Mouse (Mus musculus) forebrain, embryonic 16.5 days (tissue): ENCODE measurements around the gene Slc25a21. TPM values are rescaled to one million over a fixed set of nuclear protein-coding genes. Genes with fewer than 3 reads are reported as not detected.

Experiments used
- ATAC-seq: fragments of 200-750 bp; cut with Nextera tagmentation; 2 replicates; pipeline ENCODE4 v1.8.0; 2017; ENCODE audit warnings: mild to moderate bottlenecking, moderate library complexity
- H3K27ac ChIP-seq: fragments of 300-500 bp; sonication (generic); 2 replicates; pipeline ENCODE4 v1.5.1; 2014; ENCODE audit warnings: low read length, control low read depth
- H3K27me3 ChIP-seq: fragments of 300-500 bp; sonication (generic); replicated peaks from 2 replicates; pipeline ENCODE4 v1.6.1; 2014; ENCODE audit warnings: low read length; ENCODE audit not compliant: control insufficient read depth, insufficient read depth
- H3K36me3 ChIP-seq: fragments of 300-500 bp; sonication (generic); 2 replicates; pipeline ENCODE4 v1.6.1; 2014; ENCODE audit not compliant: control insufficient read depth, insufficient read depth
- H3K4me1 ChIP-seq: fragments of 300-500 bp; sonication (generic); replicated peaks from 2 replicates; pipeline ENCODE4 v1.6.1; 2014; ENCODE audit warnings: low read length; ENCODE audit not compliant: control insufficient read depth, insufficient read depth
- H3K4me2 ChIP-seq: fragments of 300-500 bp; sonication (generic); 2 replicates; pipeline ENCODE4 v1.6.1; 2014; ENCODE audit warnings: mild to moderate bottlenecking, low read length, control low read depth
- H3K4me3 ChIP-seq: fragments of 300-500 bp; sonication (generic); replicated peaks from 2 replicates; pipeline ENCODE4 v1.5.1; 2014; ENCODE audit warnings: mild to moderate bottlenecking, low read length, control low read depth
- H3K9ac ChIP-seq: fragments of 300-500 bp; sonication (generic); replicated peaks from 2 replicates; pipeline ENCODE4 v1.6.1; 2014; ENCODE audit warnings: low read depth, low read length, control low read depth
- H3K9me3 ChIP-seq: fragments of 300-500 bp; sonication (generic); 2 replicates; pipeline ENCODE4 v1.6.1; 2016; ENCODE audit warnings: low read length; ENCODE audit not compliant: control insufficient read depth
- WGBS: fragments of 180-500 bp; shearing (Covaris S2); extraction: QIAGEN DNeasy Blood & Tissue Kit; methylation state at CpG from one replicate; pipeline ENCODE4 v1.1.7; 2014; 5-methylcytosine and 5-hydroxymethylcytosine counted together
- polyA plus RNA-seq: library from polyadenylated mRNA; unstranded; fragments of >200 nt; fragmentation: Nextera tagmentation; extraction: Ambion mirVana; gene quantifications from 2 replicates; pipeline ENCODE4 v1.2.1, GENCODE M21; 2015

The Slc25a21 gene
- polyA plus RNA-seq, 1 experiment from 2014 or later, result not detected

DNA sequence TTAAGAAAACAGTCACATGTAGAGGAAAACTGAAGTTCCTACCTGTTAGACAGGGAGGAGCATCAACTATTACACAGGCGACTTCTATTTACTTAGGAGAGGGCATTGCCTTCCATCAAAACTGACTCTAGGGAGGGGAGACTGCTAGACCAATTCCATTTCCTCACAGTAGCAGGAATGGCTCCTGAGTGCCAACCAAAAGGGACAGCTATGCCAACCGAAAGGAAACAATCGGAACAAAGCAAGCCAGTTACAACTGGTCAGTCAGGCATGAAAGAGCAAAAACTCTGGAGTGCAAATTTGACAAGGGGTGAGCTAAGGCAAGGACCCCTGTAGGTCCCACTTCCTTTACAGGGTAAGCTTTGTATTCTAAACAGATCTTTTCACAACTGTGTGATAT, 319.5 kb downstream of the Slc25a21 start:
- no peaks in the 10 kb centered on the region for H3K36me3 ChIP-seq
- WGBS, result 27% methylated on average over 3 of the region's 3 CpGs
- no peak overlapping the region for H3K27ac ChIP-seq
- H3K4me1 ChIP-seq, result no peaks in the 10 kb centered on the region
- no peak overlapping the region for H3K9ac ChIP-seq
- no peaks in the 10 kb centered on the region for H3K27me3 ChIP-seq
- no peaks in the 10 kb centered on the region for H3K9me3 ChIP-seq
- H3K4me2 ChIP-seq, result no peak overlapping the region
- ATAC-seq, result no peak
- no peak overlapping the region for H3K4me3 ChIP-seq

GRCm38 (mm10) chr12:56876549-56876948, 320.7 kb downstream of the Slc25a21 start:
- no peaks in the 10 kb centered on the region for H3K9me3 ChIP-seq
- no peak overlapping the region for H3K9ac ChIP-seq
- H3K4me1 ChIP-seq, result no peaks in the 10 kb centered on the region
- no peak for ATAC-seq
- 54% methylated on average over 7 of the region's 7 CpGs for WGBS
- no peak overlapping the region for H3K27ac ChIP-seq
- H3K4me2 ChIP-seq, result no peak overlapping the region
- no peaks in the 10 kb centered on the region for H3K27me3 ChIP-seq
- no peak overlapping the region for H3K4me3 ChIP-seq
- H3K36me3 ChIP-seq, result no peaks in the 10 kb centered on the region

DNA sequence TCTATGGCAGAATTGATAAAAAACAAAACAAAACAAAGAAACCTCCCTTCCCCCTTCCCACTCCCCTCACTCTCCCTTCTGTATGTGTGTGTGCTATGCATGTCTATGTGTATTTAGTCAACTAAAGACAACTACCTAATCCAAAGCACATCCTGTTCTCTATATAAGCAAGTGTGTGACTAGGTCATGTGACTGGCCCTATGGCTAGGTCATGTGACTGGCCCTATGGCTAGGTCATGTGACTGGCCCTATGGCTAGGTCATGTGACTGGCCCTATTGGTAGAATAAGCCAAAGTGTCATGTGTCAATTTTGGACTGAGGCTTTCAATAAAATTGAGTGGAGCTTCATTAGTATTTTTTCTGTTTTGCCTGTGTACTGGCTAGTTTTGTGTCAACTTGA, 324.1 kb downstream of the Slc25a21 start:
- H3K4me1 ChIP-seq, result no peaks in the 10 kb centered on the region
- no peaks in the 10 kb centered on the region for H3K36me3 ChIP-seq
- no peak overlapping the region for H3K27ac ChIP-seq
- H3K4me3 ChIP-seq, result no peak overlapping the region
- H3K27me3 ChIP-seq, result no peaks in the 10 kb centered on the region
- ATAC-seq, result no peak
- no peaks in the 10 kb centered on the region for H3K9me3 ChIP-seq
- no peak overlapping the region for H3K9ac ChIP-seq
- H3K4me2 ChIP-seq, result no peak overlapping the region

- no peak overlapping the region for H3K9ac ChIP-seq
- H3K4me1 ChIP-seq, result no peaks in the 10 kb centered on the region
- H3K9me3 ChIP-seq, result no peaks in the 10 kb centered on the region
- H3K36me3 ChIP-seq, result no peaks in the 10 kb centered on the region
- WGBS, result 92% methylated on average over 3 of the region's 3 CpGs
- no peaks in the 10 kb centered on the region for H3K27me3 ChIP-seq
- no peak overlapping the region for H3K4me2 ChIP-seq
- H3K4me3 ChIP-seq, result no peak overlapping the region
- no peak overlapping the region for H3K27ac ChIP-seq
- ATAC-seq, result no peak
Measured at GRCm38 (mm10) chr12:56870569-56870968, 326.7 kb downstream of the Slc25a21 start.

DNA sequence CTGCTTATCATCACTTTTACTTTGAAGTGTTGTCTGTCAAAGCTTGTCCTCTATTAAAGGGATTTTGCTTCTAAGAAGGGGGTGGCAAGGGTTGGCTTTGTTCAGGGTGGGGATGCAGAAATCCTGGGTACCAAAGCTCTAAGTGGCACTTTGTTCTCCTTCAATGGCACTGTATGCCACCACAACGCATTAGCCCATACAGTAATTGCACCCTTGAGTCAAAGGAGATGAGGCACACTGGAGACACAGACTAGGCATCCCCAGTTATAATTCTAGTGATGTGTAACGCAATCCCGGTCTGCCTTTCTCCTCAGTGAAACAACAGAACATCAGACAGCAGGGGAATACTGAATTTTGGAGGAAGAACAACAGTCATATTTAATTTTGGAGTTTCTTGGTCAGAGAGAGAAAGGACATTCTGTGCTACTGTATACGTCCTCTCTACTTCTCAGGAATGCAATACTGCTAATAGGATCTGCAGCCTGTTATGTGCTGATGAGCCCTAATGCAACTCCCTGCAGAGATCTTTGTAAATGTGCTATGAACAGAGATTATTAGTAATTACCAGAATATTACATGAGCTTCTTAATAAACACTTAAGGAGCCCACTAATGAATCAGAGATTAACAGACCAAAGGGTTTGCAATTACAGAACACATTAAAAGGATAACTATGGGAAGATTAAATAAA, 333.3 kb downstream of the Slc25a21 start:
- H3K9ac ChIP-seq, result no peak overlapping the region
- no peaks in the 10 kb centered on the region for H3K4me1 ChIP-seq
- no peaks in the 10 kb centered on the region for H3K27me3 ChIP-seq
- WGBS, result 40% methylated on average over 4 of the region's 4 CpGs
- no peak overlapping the region for H3K4me3 ChIP-seq
- H3K27ac ChIP-seq, result no peak overlapping the region
- H3K4me2 ChIP-seq, result no peak overlapping the region
- no peaks in the 10 kb centered on the region for H3K9me3 ChIP-seq
- ATAC-seq, result no peak
- no peaks in the 10 kb centered on the region for H3K36me3 ChIP-seq

GRCm38 (mm10) chr12:56852679-56853078, 344.6 kb downstream of the Slc25a21 start:
- no peaks in the 10 kb centered on the region for H3K9me3 ChIP-seq
- no peak overlapping the region for H3K4me3 ChIP-seq
- no peaks in the 10 kb centered on the region for H3K4me1 ChIP-seq
- ATAC-seq, result no peak
- no peak overlapping the region for H3K4me2 ChIP-seq
- H3K36me3 ChIP-seq, result no peaks in the 10 kb centered on the region
- H3K9ac ChIP-seq, result no peak overlapping the region
- WGBS, result 42% methylated on average over 4 of the region's 4 CpGs
- no peak overlapping the region for H3K27ac ChIP-seq
- H3K27me3 ChIP-seq, result no peaks in the 10 kb centered on the region

DNA sequence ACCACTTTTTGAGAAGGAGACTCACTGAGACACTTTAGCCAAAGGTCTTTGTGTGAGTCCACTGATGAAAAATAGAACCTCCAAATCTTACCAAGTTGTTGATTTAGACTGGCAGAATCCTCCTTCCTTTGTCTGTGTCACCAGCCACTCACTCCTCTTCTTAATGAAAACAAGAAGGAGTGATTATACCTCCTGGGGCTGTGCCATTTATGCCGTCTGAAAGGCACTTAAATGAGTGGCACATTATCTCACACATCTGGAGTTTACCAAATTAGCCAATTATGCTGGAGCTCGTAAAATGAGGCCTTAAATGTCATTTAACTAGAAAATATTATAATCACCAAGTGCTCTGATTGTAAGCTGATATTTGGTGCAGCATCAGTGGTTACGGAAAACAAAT, 345.8 kb downstream of the Slc25a21 start:
- Histone ChIP-seq H3K27me3 (no peaks in the 10 kb centered on the region), H3K4me2 (no peak overlapping the region), H3K9ac (no peak overlapping the region), H3K4me3 (no peak overlapping the region), H3K4me1 (no peaks in the 10 kb centered on the region), H3K27ac (no peak overlapping the region), H3K9me3 (no peaks in the 10 kb centered on the region), H3K36me3 (no peaks in the 10 kb centered on the region)
- peak; percentile 69 for ATAC-seq
- 20% methylated on average over 3 of the region's 3 CpGs for WGBS

DNA sequence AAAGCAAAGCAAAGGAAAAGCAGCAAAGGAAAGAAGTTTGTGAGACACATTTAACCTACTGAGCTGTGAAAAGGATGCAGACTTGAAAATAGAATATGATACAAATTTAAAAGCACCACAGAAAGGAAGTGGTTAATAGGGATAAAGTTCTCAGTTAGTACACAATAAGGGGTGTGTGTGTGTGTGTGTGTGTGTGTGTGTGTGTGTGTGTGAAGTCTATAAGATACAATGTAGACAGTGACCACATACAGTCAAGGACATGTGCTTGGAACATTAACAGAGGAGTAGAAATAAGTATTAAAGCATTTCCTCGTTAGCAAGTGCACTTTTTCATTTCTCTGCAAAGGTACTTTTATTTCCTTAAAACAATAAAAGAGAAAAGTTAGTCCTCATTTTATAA, 367.3 kb downstream of the Slc25a21 start:
- Histone ChIP-seq H3K36me3 (no peaks in the 10 kb centered on the region), H3K4me1 (peaks cover 5% of the 10 kb centered on the region; the same call in 1 of the 2 replicates), H3K4me3 (no peak overlapping the region), H3K4me2 (no peak overlapping the region), H3K9ac (no peak overlapping the region), H3K27me3 (no peaks in the 10 kb centered on the region), H3K9me3 (no peaks in the 10 kb centered on the region), H3K27ac (no peak overlapping the region)
- ATAC-seq, result no peak
- 40% methylated on average over 1 of the region's 1 CpGs for WGBS

DNA sequence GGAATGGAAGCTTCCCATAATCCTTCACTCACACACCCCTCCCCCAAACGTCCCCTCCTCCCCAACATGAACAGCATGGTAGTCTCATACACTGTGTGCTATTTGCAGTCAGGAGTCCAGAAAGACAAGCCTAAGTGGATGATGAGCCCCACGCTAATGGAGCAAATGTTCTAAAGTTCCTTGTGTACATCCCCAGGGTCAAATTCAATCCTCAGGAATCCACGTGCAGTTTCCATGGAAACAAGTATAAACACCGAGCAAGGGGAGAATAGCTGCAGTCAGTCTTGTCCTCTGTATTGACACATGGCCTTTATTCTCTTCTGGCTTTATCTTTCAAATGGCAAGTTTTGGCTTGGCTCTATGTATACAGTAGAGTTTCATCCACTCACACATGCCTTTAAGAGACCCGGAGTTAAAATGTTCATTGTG, 367.8 kb downstream of the Slc25a21 start:
- Histone ChIP-seq H3K27ac (no peak overlapping the region), H3K4me3 (peak overlapping the region; percentile 32), H3K4me1 (peaks cover 5% of the 10 kb centered on the region; the same call in 1 of the 2 replicates), H3K27me3 (no peaks in the 10 kb centered on the region), H3K4me2 (peak overlapping the region; percentile 34), H3K9ac (no peak overlapping the region), H3K36me3 (no peaks in the 10 kb centered on the region), H3K9me3 (no peaks in the 10 kb centered on the region)
- under 1% methylated on average over 5 of the region's 5 CpGs for WGBS
- peak; percentile 94 for ATAC-seq
